Mouse (Mus musculus) hematopoietic stem cell, adult 5-6 weeks (primary cell): ENCODE results near the gene Comt. TPM values are rescaled to one million over a fixed set of nuclear protein-coding genes. Genes with fewer than 3 reads are reported as not detected.

Experiments
- ATAC-seq, 2 experiments: fragments of 125-278 bp in 1 of 2; replicated peaks in 1 of 2; 2 replicates each; pipeline ENCODE4 v1.8.0; 2016 to 2017; ENCODE audit warnings: inconsistent platforms in 2 of 2, mild to moderate bottlenecking in 2 of 2, moderate number of reproducible peaks in 2 of 2, low read depth in 1 of 2, moderate TSS enrichment in 1 of 2; ENCODE audit not compliant: low FRiP score in 2 of 2, poor library complexity in 2 of 2, severe bottlenecking in 2 of 2, insufficient read depth in 1 of 2, low TSS enrichment in 1 of 2
- total RNA-seq: library from RNA; stranded (forward); fragments of 172-1452, 232-1000 nt; gene quantifications from 2 replicates; pipeline ENCODE4 v1.2.3, GENCODE M21; 2017

Comt gene
- total RNA-seq, 1 experiment from 2014 or later = 54.8 TPM

DNA sequence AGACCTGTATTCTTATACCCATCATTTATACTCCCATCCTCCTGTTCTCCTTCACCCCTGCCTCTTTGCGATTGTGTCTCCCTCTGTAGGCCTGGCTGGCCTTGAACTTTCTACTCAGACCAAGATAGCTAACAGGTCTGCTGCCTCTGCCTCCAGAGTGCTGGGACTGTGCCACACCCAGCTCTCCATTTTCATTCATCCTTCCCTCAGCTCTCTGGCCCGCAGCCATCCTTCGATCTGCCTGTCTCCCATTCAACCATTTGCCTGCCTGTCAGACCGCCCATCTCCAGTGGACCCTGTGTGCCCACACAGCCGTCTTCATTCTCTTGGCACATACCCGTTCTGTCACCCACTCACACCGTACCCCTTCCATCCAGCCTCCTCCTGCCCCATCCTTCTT, 42.4 kb downstream of the Comt start:
- ATAC-seq = no peak

DNA sequence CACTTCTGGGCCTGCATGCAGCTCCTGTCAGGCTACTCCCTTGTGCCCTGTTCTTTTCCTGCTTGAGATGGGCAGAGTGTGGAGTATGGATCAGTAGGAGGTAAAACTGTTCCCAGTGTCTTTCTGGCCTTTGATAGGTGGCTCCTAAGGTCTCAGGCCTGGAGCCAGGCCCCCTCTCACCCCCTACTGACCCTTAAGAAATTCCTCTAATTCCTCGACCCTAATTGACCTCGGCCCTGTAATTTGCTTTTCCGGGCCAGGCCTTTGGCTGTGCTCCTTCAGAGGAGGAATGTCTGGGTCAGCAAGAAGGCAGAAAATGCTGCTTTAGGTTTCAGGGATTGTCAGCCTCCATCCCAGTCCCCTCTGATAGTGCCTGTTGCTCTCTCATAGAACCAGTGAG, 42.9 kb downstream of the Comt start:
- ATAC-seq = no peak

DNA sequence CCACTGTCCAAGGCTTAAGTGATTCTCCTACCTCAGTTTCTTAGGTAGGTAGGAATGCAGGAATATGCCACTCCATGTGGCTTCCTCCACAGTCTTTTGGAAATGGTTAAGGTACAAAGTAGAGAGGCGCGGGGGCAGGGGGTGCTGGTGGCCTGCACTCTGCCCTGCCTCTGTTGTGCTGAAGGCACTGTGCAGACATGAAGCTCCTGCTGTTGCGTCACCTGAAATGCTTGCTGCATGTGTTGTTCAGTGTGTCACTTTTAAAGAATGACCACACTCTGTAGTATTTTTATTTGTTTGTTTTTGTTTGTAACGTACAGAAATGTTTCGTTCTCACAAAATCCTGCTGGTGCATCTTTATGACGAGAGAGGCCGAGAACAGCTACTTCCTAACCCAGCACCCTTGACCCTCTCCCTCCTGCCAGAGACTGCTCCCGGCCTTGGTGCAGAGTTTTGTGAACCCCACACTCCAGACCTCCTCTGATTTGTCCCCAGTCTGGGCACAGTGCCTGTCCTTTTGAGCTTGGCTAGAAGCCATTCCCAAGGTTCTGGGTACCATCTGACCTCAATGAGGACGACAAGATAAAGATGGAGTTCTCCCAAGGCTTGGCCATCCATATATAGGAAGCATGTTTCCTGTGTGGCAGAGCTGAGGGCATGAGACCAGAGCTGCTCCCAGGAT, 43.5 kb downstream of the Comt start:
- ATAC-seq = no peak

DNA sequence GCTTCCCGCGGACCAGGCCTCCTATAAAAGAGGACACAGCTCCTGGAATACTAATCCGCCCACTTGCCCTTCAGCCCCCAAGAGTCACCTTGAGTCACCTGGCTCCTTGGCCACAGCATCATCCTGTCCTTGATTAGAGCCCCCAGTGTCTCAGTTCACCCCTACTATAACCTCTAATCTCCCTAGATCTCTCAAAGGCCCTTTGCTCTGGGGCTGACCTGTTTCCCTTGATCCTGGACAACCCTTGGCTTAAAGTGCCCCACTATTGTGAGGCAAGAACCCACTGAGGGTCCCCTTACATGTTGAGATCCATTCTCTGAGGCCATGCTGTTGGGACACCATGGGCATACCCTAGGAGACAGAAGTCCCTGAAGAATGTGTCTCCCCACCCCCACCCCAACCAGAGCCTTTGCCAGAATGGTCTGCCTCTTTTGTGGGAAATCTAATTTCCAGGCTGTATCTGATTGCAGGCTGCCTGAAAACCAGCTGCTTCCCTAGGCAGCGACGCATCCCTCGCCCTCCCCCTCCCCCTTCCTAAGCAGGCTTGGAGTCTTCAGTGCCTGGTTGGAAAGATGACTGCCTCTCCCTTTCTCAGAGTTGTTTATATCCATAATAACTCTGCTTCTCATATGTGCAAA, 44.9 kb downstream of the Comt start:
- ATAC-seq = no peak

DNA sequence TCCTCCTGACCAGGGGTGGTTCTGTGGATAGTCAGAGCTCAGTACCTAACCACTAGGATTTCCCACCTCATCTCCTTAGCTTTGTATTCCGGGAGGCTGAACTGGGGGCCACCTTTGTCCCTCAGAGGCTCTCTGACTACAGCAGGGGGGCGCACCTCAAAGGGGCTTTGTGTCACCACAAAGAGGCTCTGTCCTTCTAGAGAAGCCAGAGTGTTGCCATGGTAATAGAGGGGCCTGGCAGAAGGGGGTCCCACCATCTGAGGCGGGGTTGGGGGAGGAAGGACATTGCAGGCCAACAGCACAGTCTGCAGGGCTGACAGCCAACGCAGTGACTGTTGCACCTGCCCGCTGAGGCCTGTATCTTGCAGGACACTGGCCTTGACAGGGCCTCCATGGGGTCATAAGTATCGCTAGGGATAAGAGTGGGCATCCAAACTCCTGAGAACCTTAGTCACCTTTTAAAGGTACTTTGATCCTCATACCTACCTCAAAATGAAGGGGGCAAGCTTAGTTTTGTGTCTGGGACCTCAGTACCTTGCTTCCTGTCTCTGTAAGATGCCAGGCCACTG, 46.1 kb downstream of the Comt start:
- ATAC-seq = no peak

DNA sequence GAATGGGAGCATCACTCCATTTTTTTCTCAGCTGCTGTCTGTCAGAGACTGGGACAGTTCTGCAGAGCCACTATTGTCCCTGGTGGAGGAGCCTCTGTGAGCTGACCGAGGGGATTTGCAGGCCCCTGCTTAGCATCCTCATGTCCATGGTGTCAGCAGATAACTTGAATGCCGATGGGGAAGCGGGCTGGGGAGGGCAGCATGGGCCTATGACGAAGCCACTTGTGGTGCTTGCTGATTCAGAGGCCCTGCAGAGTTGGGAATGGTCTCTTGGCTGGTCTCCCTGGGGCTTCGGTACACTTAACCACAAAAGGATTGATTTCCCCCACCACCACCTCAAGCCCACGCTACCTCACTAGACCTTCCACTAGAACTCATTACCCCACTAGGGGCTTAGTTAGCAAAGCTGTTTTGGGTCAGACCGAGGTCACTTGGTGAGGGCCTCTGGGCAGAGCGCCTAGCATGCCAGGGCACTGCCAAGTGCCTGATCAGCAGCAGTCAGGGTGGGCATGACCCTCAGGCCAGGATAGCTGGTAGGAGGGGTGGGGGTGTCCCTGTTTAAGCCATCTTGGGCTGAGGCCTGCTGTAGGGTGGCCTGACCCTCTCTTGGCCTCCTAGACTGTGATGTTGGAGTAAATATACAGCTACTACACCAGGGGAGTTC, 47.2 kb downstream of the Comt start:
- ATAC-seq = no peak

DNA sequence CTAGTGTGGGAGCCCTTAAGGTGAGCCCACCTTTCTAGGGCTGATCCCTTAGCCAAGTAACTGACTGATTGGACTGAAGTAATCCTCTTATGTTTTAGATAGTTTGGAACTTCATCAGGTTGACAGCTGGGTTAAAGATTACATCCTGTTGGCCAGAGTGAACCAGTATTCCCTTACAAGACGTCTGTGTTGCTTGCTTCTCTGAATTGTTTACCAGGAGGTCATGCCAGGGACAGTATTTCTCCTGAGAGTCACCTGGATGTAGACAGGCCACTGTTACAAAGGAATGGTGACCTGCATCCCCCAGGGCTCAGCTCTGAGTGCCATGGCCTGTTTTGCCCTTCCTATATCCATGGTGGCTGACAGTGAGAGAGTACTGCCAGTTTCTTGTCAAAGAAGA, 48.2 kb downstream of the Comt start:
- ATAC-seq = no peak

DNA sequence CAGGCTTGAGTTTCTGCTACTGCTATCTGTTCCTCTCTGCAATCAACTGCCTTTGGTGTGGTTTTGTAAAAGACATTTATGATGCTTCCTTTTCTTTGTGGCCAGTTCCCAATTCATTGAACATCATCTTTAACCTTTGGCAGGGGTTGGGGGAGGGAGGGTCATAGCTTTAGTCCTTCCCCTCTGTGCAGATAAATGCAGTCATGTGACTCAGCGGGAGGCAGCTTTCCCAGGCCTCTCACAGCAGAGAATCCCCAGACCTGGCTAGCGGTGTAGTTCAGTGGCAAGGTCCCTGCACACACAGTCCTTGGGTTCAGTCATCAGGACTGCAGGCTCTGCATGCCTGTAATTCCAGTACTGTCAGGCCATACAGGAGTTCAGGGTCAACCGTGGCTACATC, 49.4 kb downstream of the Comt start:
- no peak for ATAC-seq

DNA sequence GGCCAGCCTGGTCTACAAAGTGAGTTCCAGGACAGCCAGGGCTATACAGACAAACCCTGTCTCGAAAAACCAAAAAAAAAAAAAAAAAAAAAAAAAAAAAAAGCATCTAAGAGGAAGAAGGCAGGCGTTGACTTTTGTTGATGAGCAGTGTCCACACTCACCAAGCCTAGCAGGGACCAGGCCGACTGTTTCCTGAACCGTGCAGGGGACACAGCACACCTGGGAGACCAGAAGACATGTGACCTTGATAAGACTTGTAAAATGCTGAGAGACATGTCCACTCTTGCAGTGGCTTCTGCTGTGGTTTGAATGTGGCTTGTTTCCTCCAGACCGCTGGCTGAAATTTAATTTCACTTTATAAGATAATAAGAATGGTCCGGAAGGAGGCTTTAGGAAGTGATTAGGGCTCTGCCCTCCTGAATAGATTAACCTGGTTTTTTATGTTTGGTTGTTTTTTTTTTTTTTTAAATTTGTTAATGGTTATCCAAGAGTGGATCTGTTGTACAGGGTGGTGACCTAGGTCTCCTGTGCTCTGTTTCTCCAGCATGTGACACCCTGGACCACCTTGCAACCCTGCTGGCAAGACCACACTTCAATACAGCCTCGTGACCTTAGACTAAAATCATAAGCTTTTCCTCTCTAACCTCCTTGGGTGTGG, 50.2 kb downstream of the Comt start:
- ATAC-seq = no peak

DNA sequence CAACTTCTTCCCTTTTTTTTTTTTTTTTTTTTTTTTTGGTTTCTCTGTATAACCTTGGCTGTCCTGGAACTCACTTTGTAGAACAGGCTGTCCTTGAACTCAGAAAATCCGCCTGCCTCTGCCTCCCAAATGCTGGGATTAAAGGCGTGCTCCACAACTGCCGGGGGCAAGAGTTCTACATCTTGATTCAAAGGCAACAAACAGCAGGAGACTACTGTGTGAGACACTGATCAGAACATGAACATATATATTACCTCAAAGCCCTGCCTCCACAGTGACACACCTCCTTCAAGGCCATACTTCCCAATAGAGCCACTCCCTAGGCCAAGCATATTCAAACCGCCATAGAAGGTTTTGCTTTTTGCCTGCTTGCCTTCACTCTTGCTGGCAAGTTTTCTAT, 53.0 kb downstream of the Comt start:
- ATAC-seq = no peak

DNA sequence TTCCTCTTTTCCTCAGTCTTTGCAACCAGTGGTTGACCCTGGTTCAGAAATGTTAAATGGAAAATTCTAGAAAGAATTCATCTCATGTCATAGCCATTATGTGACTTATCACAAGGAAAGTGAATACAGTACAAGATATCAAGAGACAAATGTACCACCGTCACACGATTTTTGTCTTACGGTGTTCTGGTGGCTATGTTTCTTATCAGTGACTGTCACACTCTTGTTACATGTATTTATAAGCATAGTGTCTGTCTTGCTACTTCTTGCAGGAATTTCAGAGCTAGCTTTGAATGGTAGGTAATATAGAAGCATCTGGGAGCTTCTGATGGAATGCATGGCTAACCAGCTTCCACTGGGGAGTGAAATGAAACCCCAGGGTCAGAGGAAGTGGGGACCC, 56.5 kb downstream of the Comt start:
- ATAC-seq = no peak

DNA sequence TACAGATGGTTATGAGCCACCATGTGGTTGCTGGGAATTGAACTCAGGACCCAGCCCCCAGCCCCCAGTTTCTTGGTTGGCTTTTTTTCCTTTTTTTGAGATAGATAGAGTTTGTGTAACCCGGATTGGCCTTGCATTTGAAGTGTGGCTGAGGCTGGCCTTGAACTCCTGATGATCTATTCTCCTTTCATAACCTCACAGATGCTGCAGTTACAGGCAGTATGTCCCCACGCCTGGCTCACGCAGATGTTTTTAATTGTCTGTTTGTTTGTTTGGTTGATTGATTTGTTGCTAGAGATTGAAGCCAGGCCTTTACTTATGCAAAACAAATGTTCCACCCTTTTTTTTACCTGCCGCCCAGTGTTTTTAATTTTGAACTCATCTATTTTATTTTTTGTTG, 59.8 kb downstream of the Comt start:
- no peak for ATAC-seq

DNA sequence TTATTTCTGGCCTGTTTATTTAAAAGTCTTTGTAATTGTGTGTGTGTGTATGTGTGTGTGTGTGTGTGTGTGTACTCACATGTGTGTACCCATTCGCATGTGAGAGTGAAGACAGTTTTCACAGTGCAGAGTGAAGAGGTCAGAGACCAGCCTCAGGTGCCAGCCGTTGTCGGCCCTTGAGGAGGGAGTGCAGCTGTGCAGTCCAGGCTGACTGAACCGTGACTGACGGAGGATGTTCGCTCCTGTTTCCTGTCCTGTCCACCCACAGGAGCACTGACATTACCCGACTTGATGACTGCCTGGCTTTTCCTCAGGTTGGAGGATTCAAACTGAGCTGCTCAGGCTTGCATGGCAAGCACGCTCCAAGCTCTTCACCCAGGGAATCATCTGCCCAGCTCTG, 63.7 kb downstream of the Comt start:
- ATAC-seq = no peak

DNA sequence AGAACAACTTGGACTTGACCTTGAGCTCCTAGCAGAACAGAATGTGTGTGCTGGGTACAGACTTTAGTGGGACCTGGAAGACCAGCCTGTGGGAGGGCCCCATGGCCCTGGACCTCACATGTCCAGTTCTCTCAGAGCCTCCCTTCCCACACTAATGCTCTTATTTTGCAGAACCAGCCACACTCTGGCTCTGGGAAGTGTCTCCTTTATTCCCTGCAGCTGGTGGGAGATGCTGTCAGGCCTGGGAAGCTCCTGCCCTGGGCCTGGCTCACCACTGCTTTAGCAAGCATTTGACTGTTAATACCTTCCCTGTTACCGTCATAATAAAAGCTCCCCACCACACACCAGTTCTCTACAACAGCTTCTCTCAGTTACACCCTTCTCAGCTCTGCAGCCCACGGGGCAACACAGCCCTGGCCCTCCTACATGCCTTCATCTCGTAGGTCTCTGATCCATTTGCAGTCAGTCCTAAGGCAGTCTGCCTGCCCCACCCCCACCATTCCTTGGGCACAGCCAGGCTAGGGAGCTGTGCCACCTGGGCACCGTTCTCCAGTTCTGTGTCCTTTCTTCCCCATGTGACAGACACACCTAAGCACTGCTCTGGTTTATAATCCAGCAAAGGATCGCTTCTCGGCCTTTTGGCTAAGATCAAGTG, 66.4 kb downstream of the Comt start:
- no peak for ATAC-seq

DNA sequence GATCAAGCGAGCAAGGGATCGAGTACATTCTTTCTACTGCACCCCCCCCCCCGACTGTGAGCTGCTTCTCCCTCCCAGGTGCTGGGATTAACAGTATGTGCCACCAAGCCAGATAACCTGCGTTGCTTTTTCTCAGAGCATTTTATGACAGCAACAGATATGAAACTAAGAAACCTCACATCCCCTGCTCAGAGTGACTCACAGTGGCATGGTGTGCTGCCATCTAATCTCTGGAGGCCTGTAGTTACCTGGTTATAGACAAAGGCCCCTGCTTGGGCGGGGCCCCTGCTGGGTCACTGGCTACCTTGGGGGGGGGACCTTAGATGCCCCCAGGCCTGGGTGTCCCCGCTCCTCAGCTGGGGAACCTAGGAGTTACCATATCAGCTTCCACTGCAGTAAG, 68.7 kb downstream of the Comt start:
- ATAC-seq = no peak

DNA sequence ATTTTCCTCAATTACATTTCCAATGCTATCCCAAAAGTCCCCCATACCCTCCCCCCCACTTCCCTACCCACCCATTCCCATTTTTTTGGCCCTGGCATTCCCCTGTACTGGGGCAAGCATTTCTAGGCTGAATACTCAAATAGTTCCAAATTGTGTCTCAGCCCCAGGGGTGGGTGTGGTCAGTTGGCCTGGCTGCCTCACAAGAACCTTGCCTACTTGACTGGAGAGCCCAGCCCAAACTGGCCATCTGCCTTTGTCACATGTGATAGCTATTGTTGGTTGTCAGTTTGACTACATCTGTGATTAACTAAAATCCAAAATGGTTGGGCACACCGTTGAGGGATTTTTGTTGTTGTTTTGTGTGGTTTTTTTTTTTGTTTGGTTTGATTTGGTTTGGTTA, 69.7 kb downstream of the Comt start:
- ATAC-seq = no peak
